Mouse (Mus musculus) heart, embryonic 15.5 days (tissue): ENCODE results near the gene Olfr668. TPM values are rescaled to one million over a fixed set of nuclear protein-coding genes. Genes with fewer than 3 reads are reported as not detected.
"Not testable (repeated sequence)": the region's sequence is repeated elsewhere in the genome, so short reads cannot be mapped to it uniquely, and the experiment has no call there.

Experiments used
- ATAC-seq: fragments of 200-750 bp; cut with Nextera tagmentation; replicated peaks from 2 replicates; pipeline ENCODE4 v1.8.0; 2017; ENCODE audit warnings: low read depth, moderate TSS enrichment; ENCODE audit not compliant: insufficient number of reproducible peaks, insufficient read depth, low FRiP score
- H3K27ac ChIP-seq: fragments of 300-500 bp; sonication (generic); 2 replicates; pipeline ENCODE4 v1.5.1; 2015; ENCODE audit warnings: mild to moderate bottlenecking, inconsistent platforms
- H3K27me3 ChIP-seq: fragments of 300-500 bp; sonication (generic); 2 replicates; pipeline ENCODE4 v1.6.1; 2015; ENCODE audit warnings: inconsistent platforms
- H3K36me3 ChIP-seq: fragments of 300-500 bp; sonication (generic); 2 replicates; pipeline ENCODE4 v1.6.1; 2015; ENCODE audit warnings: mild to moderate bottlenecking, inconsistent platforms
- H3K4me1 ChIP-seq: fragments of 300-500 bp; sonication (generic); replicated peaks from 2 replicates; pipeline ENCODE4 v1.6.1; 2015; ENCODE audit warnings: inconsistent platforms
- H3K4me2 ChIP-seq: fragments of 300-500 bp; sonication (generic); 2 replicates; pipeline ENCODE4 v1.6.1; 2015; ENCODE audit warnings: inconsistent platforms, mild to moderate bottlenecking, moderate library complexity
- H3K4me3 ChIP-seq: fragments of 300-500 bp; sonication (generic); 2 replicates; pipeline ENCODE4 v1.5.1; 2015; ENCODE audit warnings: mild to moderate bottlenecking, inconsistent platforms
- H3K9ac ChIP-seq: fragments of 300-500 bp; sonication (generic); 2 replicates; pipeline ENCODE4 v1.6.1; 2015; ENCODE audit warnings: mild to moderate bottlenecking, inconsistent platforms
- H3K9me3 ChIP-seq: fragments of 300-500 bp; sonication (generic); replicated peaks from 2 replicates; pipeline ENCODE4 v1.6.1; 2016; ENCODE audit warnings: inconsistent platforms
- WGBS: fragments of 180-500 bp; shearing (Covaris S2); methylation state at CpG from one replicate; pipeline ENCODE4 v1.1.7; 2015; ENCODE audit warnings: mixed read lengths; 5-methylcytosine and 5-hydroxymethylcytosine counted together
- polyA plus RNA-seq: library from polyadenylated mRNA; unstranded; fragments of >200 nt; fragmentation: Nextera tagmentation; extraction: Ambion mirVana; gene quantifications from 2 replicates; pipeline ENCODE4 v1.2.1, GENCODE M21; 2015

Gene Olfr668
- polyA plus RNA-seq = not detected in 2 replicates

GRCm38 (mm10) chr7:104927957-104928356, at the start of gene Olfr668:
Olfr668 (minus strand) TSS chr7:104928057.
- H3K27me3 ChIP-seq = no peaks in the 10 kb centered on the region
- no peak within 1 kb of the TSS for H3K4me2 ChIP-seq
- H3K9me3 ChIP-seq = no peaks in the 10 kb centered on the region
- H3K4me1 ChIP-seq = no peaks in the 10 kb centered on the region
- ATAC-seq = no peak
- no peak within 1 kb of the TSS for H3K27ac ChIP-seq
- no peak within 1 kb of the TSS for H3K4me3 ChIP-seq
- WGBS = 73% methylated on average over 1 of the region's 1 CpGs
- H3K36me3 ChIP-seq = no peaks in the 10 kb centered on the region
- no peak within 1 kb of the TSS for H3K9ac ChIP-seq

DNA sequence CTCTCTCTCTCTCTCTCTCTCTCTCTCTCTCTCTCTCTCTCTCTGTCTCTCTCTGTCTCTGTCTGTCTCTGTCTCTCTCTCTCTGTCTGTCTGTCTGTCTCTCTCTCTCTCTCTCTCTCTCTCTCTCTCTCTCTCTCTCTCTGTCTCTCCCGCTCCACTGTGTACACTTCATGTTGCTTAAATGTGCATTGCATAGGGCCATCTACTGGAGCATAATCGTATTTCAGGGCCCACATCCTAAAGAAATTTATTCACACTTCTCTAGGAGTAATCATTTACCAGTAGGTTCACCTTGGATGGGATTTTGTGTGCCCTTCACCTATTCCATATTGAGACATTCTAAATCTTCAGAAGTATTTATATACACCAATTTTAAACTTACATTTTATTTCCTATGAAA, 44.6 kb upstream of the Olfr668 start:
- not testable (repeated sequence) for H3K4me1 ChIP-seq, H3K4me2 ChIP-seq, H3K36me3 ChIP-seq, ATAC-seq, H3K9ac ChIP-seq, H3K27ac ChIP-seq, H3K27me3 ChIP-seq, H3K9me3 ChIP-seq, H3K4me3 ChIP-seq
- 62% methylated on average over 2 of the region's 2 CpGs for WGBS

- no peak within 1 kb of the TSS for H3K9ac ChIP-seq
- no peaks in the 10 kb centered on the region for H3K9me3 ChIP-seq
- H3K4me1 ChIP-seq = no peaks in the 10 kb centered on the region
- no peak for ATAC-seq
- no peak within 1 kb of the TSS for H3K4me2 ChIP-seq
- no peak within 1 kb of the TSS for H3K27ac ChIP-seq
- no peak within 1 kb of the TSS for H3K4me3 ChIP-seq
- no peaks in the 10 kb centered on the region for H3K27me3 ChIP-seq
- no peaks in the 10 kb centered on the region for H3K36me3 ChIP-seq
- WGBS = 45% methylated on average over 1 of the region's 1 CpGs
Observed at GRCm38 (mm10) chr7:104962520-104962919, 34.7 kb upstream of the Olfr668 start, which contains the start of gene Olfr670. Olfr670 (minus strand) TSS chr7:104962620.

GRCm38 (mm10) chr7:104950234-104950633, 22.4 kb upstream of the Olfr668 start:
- H3K36me3 ChIP-seq, ATAC-seq, H3K9ac ChIP-seq, H3K4me1 ChIP-seq, H3K4me3 ChIP-seq, H3K27me3 ChIP-seq, H3K9me3 ChIP-seq, H3K27ac ChIP-seq, H3K4me2 ChIP-seq: not testable (repeated sequence)
- 89% methylated on average over 16 of the region's 16 CpGs for WGBS

DNA sequence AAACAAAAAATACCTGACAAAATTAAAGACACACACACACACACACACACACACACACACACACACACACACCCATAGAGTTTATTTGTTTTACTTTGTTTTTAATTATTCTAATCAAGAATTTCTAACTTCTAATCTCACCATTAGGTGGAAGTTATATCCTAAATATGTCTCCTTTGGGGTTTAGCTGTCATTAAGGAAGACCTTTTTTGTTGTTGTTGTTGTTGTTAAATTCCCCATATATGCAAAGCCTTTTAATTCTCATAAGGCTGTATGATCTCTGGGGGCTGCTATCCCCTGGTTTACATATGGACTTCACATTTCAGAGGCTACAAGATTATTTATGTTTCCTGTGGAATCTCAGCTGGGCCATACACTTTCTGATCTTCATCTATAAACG, 6.1 kb upstream of the Olfr668 start, which contains the start of gene Olfr669:
Olfr669 (plus strand) TSS at position 301 of the 400 bp plus-strand sequence.
- Histone ChIP-seq H3K27me3 (no peaks in the 10 kb centered on the region), H3K9me3 (no peaks in the 10 kb centered on the region), H3K36me3 (no peaks in the 10 kb centered on the region), H3K27ac (no peak within 1 kb of the TSS), H3K4me2 (no peak within 1 kb of the TSS), H3K4me3 (no peak within 1 kb of the TSS), H3K4me1 (no peaks in the 10 kb centered on the region), H3K9ac (no peak within 1 kb of the TSS)
- 69% methylated on average over 1 of the region's 1 CpGs for WGBS
- no peak for ATAC-seq

GRCm38 (mm10) chr7:104921382-104921781, 6.5 kb downstream of the Olfr668 start, which contains the start of gene Olfr667:
Olfr667 (minus strand) TSS chr7:104921482.
- ATAC-seq = no peak
- Histone ChIP-seq H3K27ac (no peak within 1 kb of the TSS), H3K9ac (no peak within 1 kb of the TSS), H3K4me3 (no peak within 1 kb of the TSS), H3K27me3 (no peaks in the 10 kb centered on the region), H3K9me3 (no peaks in the 10 kb centered on the region), H3K4me2 (no peak within 1 kb of the TSS), H3K4me1 (no peaks in the 10 kb centered on the region), H3K36me3 (no peaks in the 10 kb centered on the region)
- 80% methylated on average over 1 of the region's 1 CpGs for WGBS

GRCm38 (mm10) chr7:104895852-104896251, 32.0 kb downstream of the Olfr668 start, which contains the start of gene Olfr666:
Olfr666 (minus strand) TSS chr7:104895952.
- Histone ChIP-seq H3K36me3 (no peaks in the 10 kb centered on the region), H3K27me3 (no peaks in the 10 kb centered on the region), H3K27ac (no peak within 1 kb of the TSS), H3K4me3 (no peak within 1 kb of the TSS), H3K4me1 (no peaks in the 10 kb centered on the region), H3K4me2 (no peak within 1 kb of the TSS), H3K9ac (no peak within 1 kb of the TSS), H3K9me3 (no peaks in the 10 kb centered on the region)
- 79% methylated on average over 2 of the region's 2 CpGs for WGBS
- no peak for ATAC-seq

- no peak within 1 kb of the TSS for H3K4me2 ChIP-seq
- ATAC-seq = no peak
- no peak within 1 kb of the TSS for H3K4me3 ChIP-seq
- H3K9ac ChIP-seq = no peak within 1 kb of the TSS
- H3K36me3 ChIP-seq = no peaks in the 10 kb centered on the region
- WGBS = 23% methylated on average over 1 of the region's 1 CpGs
- H3K27ac ChIP-seq = no peak within 1 kb of the TSS
- H3K27me3 ChIP-seq = no peaks in the 10 kb centered on the region
- H3K9me3 ChIP-seq = no peaks in the 10 kb centered on the region
- no peaks in the 10 kb centered on the region for H3K4me1 ChIP-seq
Observed at GRCm38 (mm10) chr7:104877731-104878130, 50.1 kb downstream of the Olfr668 start, which contains the start of gene Olfr665. Olfr665 (plus strand) TSS chr7:104878031.

Other genes starting within 250 kb of the Olfr668 start
- gene Olfr661, start 241.6 kb downstream of the Olfr668 start, polyA plus RNA-seq = not detected in 2 replicates
- not detected in 2 replicates for gene Usp17le, start 150.6 kb downstream of the Olfr668 start, polyA plus RNA-seq
- not detected in 2 replicates for gene Usp17lb, start 85.5 kb downstream of the Olfr668 start, polyA plus RNA-seq
- not detected in 2 replicates for gene Usp17la, start 71.0 kb downstream of the Olfr668 start, polyA plus RNA-seq
- not detected in 2 replicates for gene Olfr665, start 50.0 kb downstream of the Olfr668 start, polyA plus RNA-seq
- not detected in 2 replicates for gene Olfr666, start 32.1 kb downstream of the Olfr668 start, polyA plus RNA-seq
- not detected in 2 replicates for gene Olfr667, start 6.6 kb downstream of the Olfr668 start, polyA plus RNA-seq
- not detected in 2 replicates for gene Olfr669, start 6.2 kb upstream of the Olfr668 start, polyA plus RNA-seq
- gene Olfr670, start 34.6 kb upstream of the Olfr668 start, polyA plus RNA-seq = not detected in 2 replicates
- gene Olfr671, start 51.1 kb upstream of the Olfr668 start, polyA plus RNA-seq = not detected in 2 replicates
- not detected in 2 replicates for gene Olfr672, start 74.0 kb upstream of the Olfr668 start, polyA plus RNA-seq
- gene Olfr675, start 100.4 kb upstream of the Olfr668 start, polyA plus RNA-seq = not detected in 2 replicates
- not detected in 2 replicates for gene Olfr676, start 104.6 kb upstream of the Olfr668 start, polyA plus RNA-seq
- gene Olfr677, start 123.3 kb upstream of the Olfr668 start, polyA plus RNA-seq = not detected in 2 replicates
- not detected in 2 replicates for gene Olfr678, start 136.4 kb upstream of the Olfr668 start, polyA plus RNA-seq
- gene Olfr679, start 153.1 kb upstream of the Olfr668 start, polyA plus RNA-seq = not detected in 2 replicates
- not detected in 2 replicates for gene Olfr680-ps1, start 164.8 kb upstream of the Olfr668 start, polyA plus RNA-seq
- gene Olfr681, start 188.8 kb upstream of the Olfr668 start, polyA plus RNA-seq = not detected in 2 replicates
- gene Olfr683, start 219.0 kb upstream of the Olfr668 start, polyA plus RNA-seq = not detected in 2 replicates
- not detected in 2 replicates for gene Olfr684, start 235.6 kb upstream of the Olfr668 start, polyA plus RNA-seq